10 mouse cellular contexts compared by ENCODE assay signal in genomic region chr10:128440407-128440806, GRCm38 (mm10). TPM values are rescaled to one million over a fixed set of nuclear protein-coding genes. Genes with fewer than 3 reads are reported as not detected.
A peak's percentile ranks its signal among the peaks of the same experiment; 100 is the strongest.
DNase-seq lines count a peak whose midpoint lies in the region; ATAC-seq and TF ChIP-seq lines count a peak whose summit lies in the region.
"Had no signal": no experiment of that assay in that cellular context is flagged by ENCODE, and none has a peak within 500 bp of the region (broad histone marks: within the 10 kb centered on the region; RNA-seq: fewer than 3 reads in every experiment).

No protein-coding gene starts in this region.

- H3K27me3 ChIP-seq in forebrain, embryonic 14.5 days (replicated peaks; ENCODE audit: control insufficient read depth, insufficient read depth, low read length): no peaks in the 10 kb centered on the region
- no peaks in the 10 kb centered on the region for H3K27me3 ChIP-seq in forebrain, embryonic 11.5 days (ENCODE audit: control insufficient read depth, insufficient read depth, low read length)
- H3K27me3 ChIP-seq: lung, embryonic 15.5 days had no signal

- TF ChIP-seq CTCF in brain, embryonic 14.5 days (IDR thresholded peaks at IDR 0.05; ENCODE audit: borderline replicate concordance, extremely low read depth, insufficient read depth, insufficient read length): peak; percentile 47; the same call in 1 of the 2 replicates

- 69% methylated on average over 10 of the region's 10 CpGs for WGBS in forebrain, embryonic 14.5 days
- 68% methylated on average over 10 of the region's 10 CpGs for WGBS in forebrain, embryonic 11.5 days

- no peak overlapping the region for H3K4me3 ChIP-seq in forebrain, embryonic 14.5 days (ENCODE audit: low read depth, low read length)
- no peak overlapping the region for H3K4me3 ChIP-seq in forebrain, embryonic 11.5 days (ENCODE audit: low read depth, low read length)
- H3K4me3 ChIP-seq: lung, embryonic 15.5 days had no signal

- no peak overlapping the region for H3K9ac ChIP-seq in forebrain, embryonic 14.5 days (ENCODE audit: low read length)
- H3K9ac ChIP-seq in forebrain, embryonic 11.5 days (ENCODE audit: low read length): no peak overlapping the region
- H3K9ac ChIP-seq: lung, embryonic 15.5 days had no signal

- DNase-seq in forebrain, embryonic 14.5 days (ENCODE audit: low spot score): peak; percentile 30
- no peak for DNase-seq in forebrain, embryonic 11.5 days (ENCODE audit: low spot score)
- DNase-seq in B cell, adult 2 months: peak; percentile 51 to 55
- DNase-seq in brain, embryonic 14.5 days (ENCODE audit: low read depth): peak; percentile 31
- DNase-seq in kidney, postnatal 4 days: peak; percentile 49 to 59
- no peak for DNase-seq in ovary, postnatal 10 days (ENCODE audit: low spot score)
- no peak for DNase-seq in urinary bladder, postnatal 4 days (ENCODE audit: low spot score in 2 of 2)
- no peak for DNase-seq in spleen, adult 18-20 months

- H3K4me1 ChIP-seq in forebrain, embryonic 14.5 days (ENCODE audit: control insufficient read depth, insufficient read depth, low read length): no peaks in the 10 kb centered on the region
- H3K4me1 ChIP-seq in forebrain, embryonic 11.5 days (replicated peaks; ENCODE audit: control insufficient read depth, insufficient read depth, low read length): no peaks in the 10 kb centered on the region
- H3K4me1 ChIP-seq: lung, embryonic 15.5 days had no signal

- H3K9me3 ChIP-seq in forebrain, embryonic 14.5 days (replicated peaks; ENCODE audit: control insufficient read depth, low read length): no peaks in the 10 kb centered on the region
- H3K9me3 ChIP-seq in forebrain, embryonic 11.5 days (ENCODE audit: control insufficient read depth, low read length): no peaks in the 10 kb centered on the region
- H3K9me3 ChIP-seq: lung, embryonic 15.5 days had no signal

- no peak overlapping the region for H3K4me2 ChIP-seq in forebrain, embryonic 14.5 days (ENCODE audit: low read length)
- no peak overlapping the region for H3K4me2 ChIP-seq in forebrain, embryonic 11.5 days (ENCODE audit: low read depth, low read length, severe bottlenecking)
- H3K4me2 ChIP-seq: lung, embryonic 15.5 days had no signal

- no peak overlapping the region for H3K27ac ChIP-seq in forebrain, embryonic 14.5 days (ENCODE audit: low read depth, low read length)
- H3K27ac ChIP-seq in forebrain, embryonic 11.5 days (ENCODE audit: low read depth, low read length): no peak overlapping the region

- ATAC-seq in forebrain, embryonic 14.5 days: no peak
- no peak for ATAC-seq in forebrain, embryonic 11.5 days (replicated peaks; ENCODE audit: low FRiP score)

- peaks cover 65% of the 10 kb centered on the region for H3K36me3 ChIP-seq in forebrain, embryonic 14.5 days (ENCODE audit: control insufficient read depth, insufficient read depth, low read length)
- H3K36me3 ChIP-seq in forebrain, embryonic 11.5 days (ENCODE audit: control insufficient read depth, insufficient read depth, low read length): peaks cover 12% of the 10 kb centered on the region

- TF ChIP-seq POLR2A in brain, embryonic 14.5 days (IDR thresholded peaks at IDR 0.05; ENCODE audit: borderline replicate concordance, extremely low read depth, insufficient read depth, insufficient read length, poor library complexity, severe bottlenecking): no peak

RNA-seq across cellular contexts. Expression of gene Smarcc2, which starts 18.6 kb away (rescaled TPM):
- polyA plus RNA-seq in forebrain, embryonic 14.5 days (2014; fragmentation: Nextera tagmentation; extraction: Ambion mirVana): 178 and 201 TPM in 2 replicates
- 139 and 144 TPM in 2 replicates for polyA plus RNA-seq in forebrain, embryonic 11.5 days (2014; fragmentation: Nextera tagmentation; extraction: Ambion mirVana)
- 377 and 390 TPM in 2 replicates for polyA plus RNA-seq in brain, embryonic 14.5 days (2012; rRNA removed)

RNA-seq across cellular contexts. Expression of gene Rnf41, which starts 28.9 kb away (rescaled TPM):
- 94.2 and 107 TPM in 2 replicates for polyA plus RNA-seq in forebrain, embryonic 14.5 days (2014; fragmentation: Nextera tagmentation; extraction: Ambion mirVana)
- polyA plus RNA-seq in forebrain, embryonic 11.5 days (2014; fragmentation: Nextera tagmentation; extraction: Ambion mirVana): 41.5 and 47.9 TPM in 2 replicates
- 73.9 and 76.9 TPM in 2 replicates for polyA plus RNA-seq in brain, embryonic 14.5 days (2012; rRNA removed)

RNA-seq across cellular contexts. Expression of gene Nabp2, which starts 29.1 kb away (rescaled TPM):
- 147 and 180 TPM in 2 replicates for polyA plus RNA-seq in forebrain, embryonic 14.5 days (2014; fragmentation: Nextera tagmentation; extraction: Ambion mirVana)
- polyA plus RNA-seq in forebrain, embryonic 11.5 days (2014; fragmentation: Nextera tagmentation; extraction: Ambion mirVana): 151 TPM in 2 replicates
- polyA plus RNA-seq in brain, embryonic 14.5 days (2012; rRNA removed): 96.8 and 102 TPM in 2 replicates

RNA-seq across cellular contexts. Expression of gene Slc39a5, which starts 39.4 kb away (rescaled TPM):
- not detected in 2 replicates for polyA plus RNA-seq in forebrain, embryonic 14.5 days (2014; fragmentation: Nextera tagmentation; extraction: Ambion mirVana)
- 0.24 TPM in 1 of 2 replicates, not detected in the other for polyA plus RNA-seq in forebrain, embryonic 11.5 days (2014; fragmentation: Nextera tagmentation; extraction: Ambion mirVana)
- polyA plus RNA-seq in brain, embryonic 14.5 days (2012; rRNA removed): 0.04 and 0.35 TPM in 2 replicates
- polyA plus RNA-seq: heart, embryonic 14.5 days had no signal

RNA-seq across cellular contexts. Expression of gene Myl6, which starts 53.5 kb away (rescaled TPM):
- polyA plus RNA-seq in forebrain, embryonic 14.5 days (2014; fragmentation: Nextera tagmentation; extraction: Ambion mirVana): 732 and 818 TPM in 2 replicates
- polyA plus RNA-seq in forebrain, embryonic 11.5 days (2014; fragmentation: Nextera tagmentation; extraction: Ambion mirVana): 620 and 659 TPM in 2 replicates
- polyA plus RNA-seq in brain, embryonic 14.5 days (2012; rRNA removed): 1,007 and 1,045 TPM in 2 replicates

Comparison
In these comparisons a context has a peak if more than half of its experiments do, and no peak if none do; other contexts are left out.
1. DNase-seq: peak in forebrain, embryonic 14.5 days (single experiment), B cell, adult 2 months (2 of 2), brain, embryonic 14.5 days (single experiment) and kidney, postnatal 4 days (2 of 2); none in forebrain, embryonic 11.5 days (single experiment), ovary, postnatal 10 days (single experiment), urinary bladder, postnatal 4 days (0 of 2) and spleen, adult 18-20 months (0 of 2).